Mouse (Mus musculus) myocyte (in vitro differentiated cells): ENCODE measurements around the gene Hlcs. TPM values are rescaled to one million over a fixed set of nuclear protein-coding genes. Genes with fewer than 3 reads are reported as not detected.

Experiments used
- H3K27me3 ChIP-seq: one replicate; pipeline ENCODE4 v1.6.1; 2011; ENCODE audit not compliant: control insufficient read depth, insufficient read depth, insufficient read length
- H3K36me3 ChIP-seq: one replicate; pipeline ENCODE4 v1.6.1; 2011; ENCODE audit not compliant: control insufficient read depth, insufficient read depth
- H3K4me2 ChIP-seq: one replicate; pipeline ENCODE4 v1.6.1; 2011; ENCODE audit warnings: low read depth, control low read depth
- H3K4me3 ChIP-seq: one replicate; pipeline ENCODE4 v1.5.1; 2011; ENCODE audit warnings: mild to moderate bottlenecking, control low read depth, moderate library complexity
- H3K79me2 ChIP-seq: one replicate; pipeline ENCODE4 v1.6.1; 2011; ENCODE audit not compliant: control insufficient read depth, insufficient read depth
- H3ac ChIP-seq: one replicate; pipeline ENCODE4 v1.6.1; 2011; ENCODE audit not compliant: control insufficient read depth, insufficient read length
- CEBPB ChIP-seq: IDR thresholded peaks from 2 replicates; pipeline ENCODE4 v1.6.1; 2011; ENCODE audit warnings: mild to moderate bottlenecking, moderate library complexity; ENCODE audit not compliant: poor library complexity, insufficient read depth, severe bottlenecking
- E2F4 ChIP-seq: IDR thresholded peaks from one replicate; pipeline ENCODE4 v1.6.1; 2011; ENCODE audit warnings: mild to moderate bottlenecking, control low read depth, moderate library complexity; ENCODE audit not compliant: insufficient read depth
- MAX ChIP-seq: IDR thresholded peaks from one replicate; pipeline ENCODE4 v1.6.1; 2011; ENCODE audit warnings: low read depth, mild to moderate bottlenecking, control low read depth
- MYOD1 ChIP-seq, 3 experiments: IDR thresholded peaks; one replicate each; pipeline ENCODE4 v1.6.1; 2011; ENCODE audit warnings: control low read depth in 2 of 3, low read depth in 2 of 3, mild to moderate bottlenecking in 2 of 3, moderate library complexity in 1 of 3; ENCODE audit not compliant: insufficient read length in 2 of 3, control insufficient read depth in 1 of 3
- MYOG ChIP-seq, 3 experiments: IDR thresholded peaks; one replicate each; pipeline ENCODE4 v1.6.1; 2011; ENCODE audit warnings: control low read depth in 2 of 3, low read depth in 2 of 3, mild to moderate bottlenecking in 2 of 3; ENCODE audit not compliant: insufficient read length in 2 of 3, control insufficient read depth in 1 of 3, insufficient read depth in 1 of 3
- POLR2A ChIP-seq: IDR thresholded peaks from one replicate; pipeline ENCODE4 v1.6.1; 2011; ENCODE audit warnings: low read depth, mild to moderate bottlenecking, control low read depth, moderate library complexity; ENCODE audit not compliant: insufficient read length
- POLR2AphosphoS2 ChIP-seq: IDR thresholded peaks from one replicate; pipeline ENCODE4 v1.6.1; 2011; ENCODE audit warnings: low read depth, control low read depth; ENCODE audit not compliant: insufficient read length
- REST ChIP-seq: IDR thresholded peaks from one replicate; pipeline ENCODE4 v1.6.1; 2011; ENCODE audit warnings: mild to moderate bottlenecking, control low read depth, moderate library complexity; ENCODE audit not compliant: insufficient read depth, insufficient read length
- SRF ChIP-seq: IDR thresholded peaks from one replicate; pipeline ENCODE4 v1.6.1; 2011; ENCODE audit warnings: low read depth; ENCODE audit not compliant: control insufficient read depth, insufficient read length
- TCF12 ChIP-seq: IDR thresholded peaks from one replicate; pipeline ENCODE4 v1.6.1; 2011; ENCODE audit warnings: mild to moderate bottlenecking, control low read depth; ENCODE audit not compliant: poor library complexity, insufficient read depth, severe bottlenecking
- TCF3 ChIP-seq: IDR thresholded peaks from one replicate; pipeline ENCODE4 v1.6.1; 2011; ENCODE audit warnings: low read depth, control low read depth; ENCODE audit not compliant: insufficient read length
- USF1 ChIP-seq: IDR thresholded peaks from one replicate; pipeline ENCODE4 v1.6.1; 2011; ENCODE audit warnings: low read depth, mild to moderate bottlenecking, control low read depth, moderate library complexity
- polyA plus RNA-seq: library from polyadenylated mRNA; unstranded; fragments of >200 nt; fragmentation: generic; extraction: Trizol; gene quantifications from one replicate; pipeline ENCODE4 v1.2.1, GENCODE M21; 2012; ENCODE audit warnings: missing spikeins

The Hlcs gene
- polyA plus RNA-seq, 1 experiment: 3.2 TPM

DNA sequence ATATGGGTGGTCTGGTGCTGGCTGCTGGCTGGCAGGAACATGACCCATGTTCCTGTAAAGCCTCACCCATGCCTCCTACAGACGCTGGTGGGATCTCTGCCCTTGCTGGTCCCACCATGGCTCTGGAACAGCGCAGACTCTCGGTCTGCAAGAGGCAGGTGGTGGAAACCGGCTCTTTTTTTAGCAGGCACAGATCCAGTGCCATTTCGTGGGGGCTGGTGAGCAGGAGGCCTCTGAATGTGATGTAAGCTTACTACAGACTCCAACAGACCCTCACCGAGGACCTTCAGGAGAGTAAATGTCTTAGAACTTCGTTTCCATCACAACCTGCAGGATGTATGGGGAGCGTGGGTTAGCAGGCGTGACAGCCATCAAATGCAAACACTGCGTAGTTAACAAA is 172.6 kb downstream of the Hlcs start:
- Histone ChIP-seq H3K36me3 (no peaks in the 10 kb centered on the region), H3K4me2 (no peak overlapping the region), H3ac (no peak overlapping the region), H3K4me3 (no peak overlapping the region), H3K79me2 (no peaks in the 10 kb centered on the region), H3K27me3 (peaks cover 4% of the 10 kb centered on the region)
- TF ChIP-seq MAX (no peak), SRF (no peak), POLR2AphosphoS2 (no peak)

DNA sequence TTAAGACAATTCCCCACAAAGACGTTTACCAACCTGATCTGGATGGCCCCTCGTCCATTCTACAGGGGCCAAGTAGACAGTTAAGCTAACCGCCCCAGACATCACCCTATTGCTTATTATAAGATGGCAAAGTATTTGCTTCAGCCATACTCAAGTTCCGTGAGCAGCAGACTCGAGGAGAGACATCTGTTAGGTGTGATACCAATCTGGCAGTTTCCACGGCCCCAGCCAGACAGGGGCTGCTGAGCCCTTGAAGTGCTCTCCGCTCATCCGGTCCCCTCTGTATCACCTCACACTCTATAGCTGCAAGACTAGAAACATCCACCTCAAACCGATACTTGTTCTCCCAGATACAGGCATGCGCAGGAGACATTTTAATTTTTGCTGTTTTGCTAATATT is 179.2 kb downstream of the Hlcs start:
- Histone ChIP-seq H3K27me3 (no peaks in the 10 kb centered on the region), H3K4me3 (no peak overlapping the region), H3K4me2 (no peak overlapping the region), H3K79me2 (no peaks in the 10 kb centered on the region), H3ac (no peak overlapping the region), H3K36me3 (no peaks in the 10 kb centered on the region)
- no peak for TF ChIP-seq POLR2A
- TF ChIP-seq MAX: no peak
- TF ChIP-seq SRF: no peak
- TF ChIP-seq E2F4: no peak
- no peak for TF ChIP-seq TCF3
- TF ChIP-seq MYOD1 (IDR thresholded peaks at IDR 0.05; ENCODE audit: control insufficient read depth in 1 of 3, insufficient read length in 2 of 3, low read depth in 2 of 3): no peak
- TF ChIP-seq REST: no peak
- TF ChIP-seq TCF12: no peak
- TF ChIP-seq MYOG (IDR thresholded peaks at IDR 0.05; ENCODE audit: control insufficient read depth in 1 of 3, insufficient read depth in 1 of 3, insufficient read length in 2 of 3, low read depth in 2 of 3): no peak
- TF ChIP-seq POLR2AphosphoS2: no peak
- no peak for TF ChIP-seq USF1
- no peak for TF ChIP-seq CEBPB

DNA sequence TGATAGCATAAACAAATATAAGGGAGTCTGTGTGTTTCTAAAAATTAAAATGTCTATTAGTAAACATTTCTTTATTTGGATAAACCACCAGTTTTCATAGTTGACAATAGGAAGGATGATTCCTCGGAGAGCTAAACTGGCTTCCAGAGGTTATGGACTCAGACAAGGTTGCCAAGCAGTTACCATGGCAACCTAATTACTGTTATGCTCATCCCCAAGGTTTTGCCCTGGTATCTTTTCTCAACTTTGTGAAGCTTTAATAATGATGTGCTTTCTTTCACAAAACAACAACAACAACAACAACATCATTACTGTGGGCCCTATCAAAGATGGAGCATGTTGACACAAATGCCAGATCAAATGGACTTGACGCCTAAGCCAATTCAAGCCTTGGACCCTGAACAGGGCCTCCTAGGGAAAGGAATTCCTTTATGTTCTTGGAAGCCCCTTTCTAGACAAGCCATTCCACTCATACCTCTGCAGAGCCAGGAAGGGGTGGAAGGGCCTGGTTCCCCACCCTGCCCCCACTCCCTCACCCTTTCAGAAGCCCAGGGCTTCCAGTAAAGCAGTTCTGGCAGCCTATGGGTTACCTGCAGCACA is 185.0 kb downstream of the Hlcs start:
- H3ac ChIP-seq: no peak overlapping the region
- no peaks in the 10 kb centered on the region for H3K27me3 ChIP-seq
- no peaks in the 10 kb centered on the region for H3K79me2 ChIP-seq
- no peak overlapping the region for H3K4me2 ChIP-seq
- H3K36me3 ChIP-seq: no peaks in the 10 kb centered on the region
- no peak for TF ChIP-seq TCF3
- H3K4me3 ChIP-seq: no peak overlapping the region

DNA sequence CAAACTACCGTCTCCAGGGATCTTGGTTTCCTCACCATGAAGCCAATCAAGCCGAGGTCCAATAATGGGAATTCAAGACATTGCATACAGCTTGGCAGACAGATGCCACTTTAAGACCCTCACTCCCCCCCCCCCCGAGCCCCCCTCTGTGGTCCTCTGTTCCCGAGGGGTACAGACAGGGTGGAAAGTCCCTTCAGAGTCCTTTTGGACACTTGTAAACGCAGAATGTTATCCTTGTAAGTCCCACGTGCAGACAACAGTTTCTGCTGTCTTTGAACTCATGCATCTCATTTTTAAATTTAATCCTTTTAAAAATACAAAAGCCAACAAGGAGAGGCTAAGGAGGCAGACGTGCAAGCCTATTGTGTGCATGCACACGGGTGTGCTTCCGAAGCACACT is 187.2 kb downstream of the Hlcs start:
- H3K4me3 ChIP-seq: no peak overlapping the region
- H3K36me3 ChIP-seq: no peaks in the 10 kb centered on the region
- H3K4me2 ChIP-seq: no peak overlapping the region
- no peak overlapping the region for H3ac ChIP-seq
- H3K27me3 ChIP-seq: no peaks in the 10 kb centered on the region
- H3K79me2 ChIP-seq: no peaks in the 10 kb centered on the region
- no peak for TF ChIP-seq TCF12
- TF ChIP-seq POLR2A: no peak
- TF ChIP-seq REST: no peak
- no peak for TF ChIP-seq SRF
- TF ChIP-seq POLR2AphosphoS2: no peak

DNA sequence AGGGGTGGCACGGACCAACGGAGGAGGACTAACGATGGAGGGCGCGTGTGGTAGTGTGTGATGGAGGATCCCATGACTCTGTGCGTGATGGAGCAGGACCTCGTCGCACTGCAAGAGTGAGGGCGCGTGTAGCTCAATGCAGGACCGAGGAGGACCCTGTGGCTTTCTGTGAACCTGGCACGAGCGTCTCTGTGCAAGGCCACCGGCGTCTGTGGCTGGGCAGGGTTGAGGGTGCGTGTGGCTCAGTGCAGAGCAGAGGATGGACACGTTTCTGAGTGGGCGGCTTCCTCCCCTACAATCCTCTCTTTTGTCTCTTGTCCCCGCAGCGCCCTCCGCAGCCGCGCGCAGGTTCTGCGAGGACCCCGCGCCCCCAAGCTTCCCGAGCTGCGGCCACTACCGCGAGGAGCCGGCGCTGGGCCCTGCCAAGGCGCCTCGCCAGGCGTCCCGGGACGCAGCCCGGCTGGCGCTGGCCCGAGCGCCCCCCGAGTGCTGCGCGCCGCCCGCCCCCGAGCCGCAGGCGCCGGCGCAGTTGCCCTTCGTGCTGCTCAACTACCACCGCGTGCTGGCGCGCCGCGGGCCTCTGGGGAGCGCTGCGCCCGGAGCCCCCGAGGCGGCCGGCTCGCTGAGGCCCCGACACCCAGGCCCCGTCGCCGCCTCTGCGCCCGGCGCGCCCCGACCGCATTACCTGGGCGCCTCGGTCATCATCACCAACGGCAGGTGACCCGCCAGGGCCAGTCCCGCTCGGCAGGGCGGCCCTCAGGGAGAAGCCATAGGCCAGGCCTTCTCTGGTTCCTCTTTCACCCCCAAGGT is 188.0 kb downstream of the Hlcs start:
- H3K4me3 ChIP-seq: no peak overlapping the region
- no peaks in the 10 kb centered on the region for H3K79me2 ChIP-seq
- no peak overlapping the region for H3ac ChIP-seq
- H3K36me3 ChIP-seq: no peaks in the 10 kb centered on the region
- TF ChIP-seq TCF12 (no peak), USF1 (no peak), CEBPB (no peak), REST (no peak), MYOG (IDR thresholded peaks at IDR 0.05; ENCODE audit: control insufficient read depth in 1 of 3, insufficient read depth in 1 of 3, insufficient read length in 2 of 3, low read depth in 2 of 3) (no peak), MYOD1 (IDR thresholded peaks at IDR 0.05; ENCODE audit: control insufficient read depth in 1 of 3, insufficient read length in 2 of 3, low read depth in 2 of 3) (no peak), TCF3 (no peak), E2F4 (no peak), SRF (no peak), POLR2AphosphoS2 (no peak), MAX (no peak), POLR2A (no peak)
- H3K27me3 ChIP-seq: no peaks in the 10 kb centered on the region
- no peak overlapping the region for H3K4me2 ChIP-seq
